21 mouse cellular contexts compared by ENCODE assay signal in genomic region chr6:106441246-106441645, GRCm38 (mm10).
A peak's percentile ranks its signal among the peaks of the same experiment; 100 is the strongest.
DNase-seq lines count a peak whose midpoint lies in the region; ATAC-seq lines count a peak whose summit lies in the region.
"Had no signal": no experiment of that assay in that cellular context is flagged by ENCODE, and none has a peak within 500 bp of the region (broad histone marks: within the 10 kb centered on the region; RNA-seq: fewer than 3 reads in every experiment).

No protein-coding gene starts in this region.

- H3K4me3 ChIP-seq in intestine, embryonic 15.5 days (replicated peaks) = no peak overlapping the region
- H3K4me3 ChIP-seq: embryonic facial prominence, embryonic 12.5 days; embryonic facial prominence, embryonic 15.5 days; gastrocnemius, adult 2 months; hindbrain, embryonic 12.5 days had no signal

- H3K9ac ChIP-seq in intestine, embryonic 15.5 days = no peak overlapping the region
- H3K9ac ChIP-seq: embryonic facial prominence, embryonic 12.5 days; embryonic facial prominence, embryonic 15.5 days; forebrain, postnatal 0 days; hindbrain, embryonic 12.5 days had no signal

- H3K4me2 ChIP-seq in intestine, embryonic 15.5 days (replicated peaks) = no peak overlapping the region
- H3K4me2 ChIP-seq: embryonic facial prominence, embryonic 12.5 days; embryonic facial prominence, embryonic 15.5 days; heart, embryonic 11.5 days; hindbrain, embryonic 12.5 days had no signal

- ATAC-seq in cerebellum, adult (ENCODE audit: insufficient number of reproducible peaks, low FRiP score, low TSS enrichment) = peak; percentile 16; the same call in 1 of the 2 replicates
- ATAC-seq in intestine, embryonic 15.5 days = no peak
- ATAC-seq: forebrain, embryonic 14.5 days; forebrain, postnatal 0 days; hindbrain, embryonic 16.5 days; intestine, embryonic 16.5 days; Patski had no signal

- H3K9me3 ChIP-seq in intestine, embryonic 15.5 days = no peaks in the 10 kb centered on the region
- H3K9me3 ChIP-seq: embryonic facial prominence, embryonic 12.5 days; embryonic facial prominence, embryonic 15.5 days; hindbrain, embryonic 12.5 days had no signal

- no peaks in the 10 kb centered on the region for H3K4me1 ChIP-seq in intestine, embryonic 15.5 days (replicated peaks)
- H3K4me1 ChIP-seq: embryonic facial prominence, embryonic 12.5 days; embryonic facial prominence, embryonic 15.5 days; hindbrain, embryonic 12.5 days had no signal

- 80% methylated on average over 3 of the region's 3 CpGs for whole genome bisulfite sequencing in intestine, embryonic 15.5 days

- H3K27ac ChIP-seq in intestine, embryonic 15.5 days = no peak overlapping the region
- H3K27ac ChIP-seq: embryonic facial prominence, embryonic 12.5 days; embryonic facial prominence, embryonic 15.5 days; gastrocnemius, adult 2 months; hindbrain, embryonic 12.5 days had no signal

- no peaks in the 10 kb centered on the region for H3K36me3 ChIP-seq in intestine, embryonic 15.5 days
- H3K36me3 ChIP-seq: embryonic facial prominence, embryonic 12.5 days; embryonic facial prominence, embryonic 15.5 days; hindbrain, embryonic 12.5 days had no signal

- no peaks in the 10 kb centered on the region for H3K27me3 ChIP-seq in intestine, embryonic 15.5 days (replicated peaks)
- H3K27me3 ChIP-seq: embryonic facial prominence, embryonic 12.5 days; embryonic facial prominence, embryonic 15.5 days; hindbrain, embryonic 12.5 days; Patski had no signal

- no peak for DNase-seq in cerebellum, postnatal 4 days (ENCODE audit: low spot score in 2 of 2)
- peak; percentile 74 for DNase-seq in cerebellum, adult 9-10 months
- no peak for DNase-seq in cerebellum, postnatal 36 days
- peak; percentile 68 for DNase-seq in brain, adult 2 months (ENCODE audit: low read depth, low spot score)
- DNase-seq: adrenal gland, postnatal 10 days; adrenal gland, postnatal 36 days; forebrain, postnatal 0 days; gastrocnemius, adult 2 months; gastrocnemius, postnatal 14 days; heart, adult 11 months; kidney, adult 18-20 months had no signal

Comparison
In these comparisons a context has a peak if more than half of its experiments do, and no peak if none do; other contexts are left out.
1. DNase-seq: peak in cerebellum, adult 9-10 months (single experiment) and brain, adult 2 months (single experiment); none in cerebellum, postnatal 4 days (0 of 2) and cerebellum, postnatal 36 days (0 of 2).